Mouse (Mus musculus) cortical plate, adult 2 months (tissue): ENCODE measurements around the gene Spem1.

Experiments used
- CTCF ChIP-seq: fragments of 200-500 bp; IDR thresholded peaks from 2 replicates; pipeline ENCODE4 v1.5.1; 2011; ENCODE audit warnings: mild to moderate bottlenecking, control low read depth, low read length; ENCODE audit not compliant: insufficient read depth; ENCODE audit errors: extremely low read depth
- POLR2A ChIP-seq: fragments of 200-500 bp; IDR thresholded peaks from 2 replicates; pipeline ENCODE4 v1.6.1; 2011; ENCODE audit warnings: mild to moderate bottlenecking, low read length, control low read depth; ENCODE audit not compliant: insufficient read depth; ENCODE audit errors: extremely low read depth

- TF ChIP-seq CTCF (no peak), POLR2A (no peak)
These were observed 26.0 kb upstream of the Spem1 start for GRCm38 (mm10) chr11:69848021-69848420.
